Mouse (Mus musculus) cortical plate, adult 2 months (tissue): Measurements from ENCODE around the gene Plekha7. TPM values are rescaled to one million over a fixed set of nuclear protein-coding genes. Genes with fewer than 3 reads are reported as not detected.
A peak's percentile ranks its signal among the peaks of the same experiment; 100 is the strongest.

Experiments
- H3K27ac ChIP-seq: fragments of 200-500 bp; 2 replicates; pipeline ENCODE4 v1.5.1; 2012; ENCODE audit warnings: low read length, control low read depth, inconsistent platforms; ENCODE audit not compliant: insufficient read depth
- H3K4me1 ChIP-seq: fragments of 200-500 bp; 2 replicates; pipeline ENCODE4 v1.6.1; 2011; ENCODE audit warnings: low read length; ENCODE audit not compliant: control insufficient read depth, insufficient read depth
- H3K4me3 ChIP-seq: fragments of 200-500 bp; 2 replicates; pipeline ENCODE4 v1.5.1; 2011; ENCODE audit warnings: mild to moderate bottlenecking, low read length, control low read depth; ENCODE audit not compliant: insufficient read depth
- CTCF ChIP-seq: fragments of 200-500 bp; IDR thresholded peaks from 2 replicates; pipeline ENCODE4 v1.5.1; 2011; ENCODE audit warnings: mild to moderate bottlenecking, control low read depth, low read length; ENCODE audit not compliant: insufficient read depth; ENCODE audit errors: extremely low read depth
- POLR2A ChIP-seq: fragments of 200-500 bp; IDR thresholded peaks from 2 replicates; pipeline ENCODE4 v1.6.1; 2011; ENCODE audit warnings: mild to moderate bottlenecking, low read length, control low read depth; ENCODE audit not compliant: insufficient read depth; ENCODE audit errors: extremely low read depth
- polyA plus RNA-seq: library from polyadenylated mRNA; depleted of rRNA; stranded (reverse); fragments of >200 nt; gene quantifications from 2 replicates; pipeline ENCODE4 v1.2.3, GENCODE M21; 2012

Gene Plekha7
- polyA plus RNA-seq, 1 experiment = 25.5 TPM

- TF ChIP-seq CTCF (no peak), POLR2A (no peak)
- Histone ChIP-seq H3K4me1 (peaks cover 28% of the 10 kb centered on the region), H3K27ac (no peak overlapping the region), H3K4me3 (no peak overlapping the region)
Measured at GRCm38 (mm10) chr7:116184358-116185057, 123.7 kb downstream of the Plekha7 start.

GRCm38 (mm10) chr7:116182451-116182850 lies 125.7 kb downstream of the Plekha7 start:
- Histone ChIP-seq H3K4me1 (peaks cover 25% of the 10 kb centered on the region), H3K4me3 (no peak overlapping the region), H3K27ac (no peak overlapping the region)
- no peak for TF ChIP-seq CTCF
- TF ChIP-seq POLR2A = no peak

- Histone ChIP-seq H3K4me1 (peaks cover 22% of the 10 kb centered on the region), H3K27ac (peak overlapping the region; percentile 34; the same call in 1 of the 2 replicates), H3K4me3 (no peak overlapping the region)
- TF ChIP-seq CTCF = no peak
- 0 out of 2 replicates have a peak, but pooled peaks have one; percentile 5 for TF ChIP-seq POLR2A
Measured at GRCm38 (mm10) chr7:116181444-116181946, 126.7 kb downstream of the Plekha7 start.

GRCm38 (mm10) chr7:116178916-116179315 lies 129.3 kb downstream of the Plekha7 start:
- Histone ChIP-seq H3K27ac (no peak overlapping the region), H3K4me3 (no peak overlapping the region), H3K4me1 (peaks cover 18% of the 10 kb centered on the region)
- TF ChIP-seq CTCF (no peak), POLR2A (no peak)

GRCm38 (mm10) chr7:116172774-116173173 lies 135.4 kb downstream of the Plekha7 start:
- Histone ChIP-seq H3K4me1 (no peaks in the 10 kb centered on the region), H3K4me3 (no peak overlapping the region), H3K27ac (no peak overlapping the region)
- no peak for TF ChIP-seq POLR2A
- no peak for TF ChIP-seq CTCF

- H3K4me3 ChIP-seq = no peak overlapping the region
- TF ChIP-seq POLR2A (no peak), CTCF (no peak)
- no peak overlapping the region for H3K27ac ChIP-seq
- no peaks in the 10 kb centered on the region for H3K4me1 ChIP-seq
Measured at GRCm38 (mm10) chr7:116169426-116169825, 138.8 kb downstream of the Plekha7 start.

- no peak for TF ChIP-seq POLR2A
- no peak for TF ChIP-seq CTCF
- H3K27ac ChIP-seq = no peak overlapping the region
- no peaks in the 10 kb centered on the region for H3K4me1 ChIP-seq
Measured at GRCm38 (mm10) chr7:116168224-116168623, 140.0 kb downstream of the Plekha7 start.

GRCm38 (mm10) chr7:116164232-116164631 lies 143.9 kb downstream of the Plekha7 start:
- TF ChIP-seq CTCF (no peak), POLR2A (no peak)
- Histone ChIP-seq H3K27ac (no peak overlapping the region), H3K4me1 (no peaks in the 10 kb centered on the region), H3K4me3 (no peak overlapping the region)

More at GRCm38 (mm10) chr7:116168224-116168623, 140.0 kb downstream of the Plekha7 start:
- H3K4me3 ChIP-seq = no peak overlapping the region

GRCm38 (mm10) chr7:116161544-116161943 lies 146.6 kb downstream of the Plekha7 start:
- H3K4me1 ChIP-seq = no peaks in the 10 kb centered on the region
- H3K4me3 ChIP-seq = no peak overlapping the region
- no peak overlapping the region for H3K27ac ChIP-seq
- TF ChIP-seq CTCF = peak; percentile 93
- no peak for TF ChIP-seq POLR2A

GRCm38 (mm10) chr7:116156894-116157143 lies 151.4 kb downstream of the Plekha7 start:
- TF ChIP-seq CTCF (no peak), POLR2A (no peak)
- H3K27ac ChIP-seq = no peak overlapping the region
- H3K4me1 ChIP-seq = no peaks in the 10 kb centered on the region
- H3K4me3 ChIP-seq = no peak overlapping the region
